Mouse (Mus musculus) megakaryocyte-erythroid progenitor cell, adult 5-6 weeks (primary cell): ENCODE data around the gene Tecpr1. TPM values are rescaled to one million over a fixed set of nuclear protein-coding genes. Genes with fewer than 3 reads are reported as not detected.

Source experiments
- ATAC-seq: replicated peaks from 2 replicates; pipeline ENCODE4 v1.8.0; 2016; ENCODE audit warnings: mild to moderate bottlenecking, inconsistent platforms; ENCODE audit not compliant: severe bottlenecking, poor library complexity, low FRiP score, low TSS enrichment
- total RNA-seq, 2 experiments: library from RNA; stranded (forward) in 1 of 2; stranded (reverse) in 1 of 2; fragments of 200-1000, 215-1000 nt in 1 of 2; fragments of >200 nt in 1 of 2; fragmentation: Nextera tagmentation in 1 of 2; gene quantifications; 2 replicates each; pipeline ENCODE4 v1.2.3; 2014 to 2017

Gene Tecpr1
- total RNA-seq, 2 experiments from 2014 or later: 1.7 to 3.8 TPM

GRCm38 (mm10) chr5:144254122-144254810, 30.9 kb upstream of the Tecpr1 start:
- ATAC-seq: peak; percentile 66

- no peak for ATAC-seq
Observed at GRCm38 (mm10) chr5:144253212-144253611, 29.8 kb upstream of the Tecpr1 start.

- no peak for ATAC-seq
Observed at GRCm38 (mm10) chr5:144251876-144252577, 28.6 kb upstream of the Tecpr1 start.

- ATAC-seq: no peak
Observed at GRCm38 (mm10) chr5:144249871-144250270, 26.5 kb upstream of the Tecpr1 start.

GRCm38 (mm10) chr5:144247906-144248585, 24.6 kb upstream of the Tecpr1 start:
- ATAC-seq: 0 out of 2 replicates have a peak, but pooled peaks have one; percentile 8

- no peak for ATAC-seq
Observed at GRCm38 (mm10) chr5:144247307-144247706, 23.9 kb upstream of the Tecpr1 start.

GRCm38 (mm10) chr5:144246669-144247068, 23.3 kb upstream of the Tecpr1 start:
- ATAC-seq: no peak

GRCm38 (mm10) chr5:144245592-144245991, 22.2 kb upstream of the Tecpr1 start:
- no peak for ATAC-seq

- no peak for ATAC-seq
Observed at GRCm38 (mm10) chr5:144243901-144244487, 20.6 kb upstream of the Tecpr1 start, which contains the start of gene Bri3. TSS of gene Bri3 (plus strand) at chr5:144244437.

GRCm38 (mm10) chr5:144238969-144239368, 15.6 kb upstream of the Tecpr1 start:
- ATAC-seq: no peak

GRCm38 (mm10) chr5:144234714-144235113, 11.3 kb upstream of the Tecpr1 start:
- no peak for ATAC-seq

GRCm38 (mm10) chr5:144234222-144234621, 10.8 kb upstream of the Tecpr1 start:
- ATAC-seq: no peak

GRCm38 (mm10) chr5:144232531-144232930, 9.1 kb upstream of the Tecpr1 start:
- ATAC-seq: 0 out of 2 replicates have a peak, but pooled peaks have one; percentile 35

GRCm38 (mm10) chr5:144231410-144231809, 8.0 kb upstream of the Tecpr1 start:
- ATAC-seq: peak; percentile 55; the same call in 1 of the 2 replicates

- ATAC-seq: no peak
Observed at GRCm38 (mm10) chr5:144230216-144230615, 6.8 kb upstream of the Tecpr1 start.

- ATAC-seq: no peak
Observed at GRCm38 (mm10) chr5:144226220-144226619, 2.8 kb upstream of the Tecpr1 start.

GRCm38 (mm10) chr5:144223899-144224816, 743 bp upstream of the Tecpr1 start:
- no peak; the same call in 1 of the 2 replicates for ATAC-seq

- peak; percentile 21 for ATAC-seq
Observed at GRCm38 (mm10) chr5:144222811-144223502, 458 bp downstream of the Tecpr1 start.
